Mouse (Mus musculus): ENCODE results near the gene Snx29.

Gene Snx29

GRCm38 (mm10) chr16:11449344-11449743 is 126.6 kb downstream of the Snx29 start:
- Histone ChIP-seq H3K4me1 (replicated peaks; ENCODE audit: low read depth, low read length) (peaks cover 22% of the 10 kb centered on the region), H3K27me3 (ENCODE audit: insufficient read depth, low read length) (no peaks in the 10 kb centered on the region), H3K4me3 (replicated peaks; ENCODE audit: low read length) (no peak overlapping the region), H3K9me3 (ENCODE audit: low read length) (peaks cover 16% of the 10 kb centered on the region), H3K36me3 (ENCODE audit: insufficient read depth, low read length) (peaks cover 51% of the 10 kb centered on the region)
- TF ChIP-seq POU5F1 (IDR thresholded peaks at IDR 0.05; ENCODE audit: borderline replicate concordance, low read length) (no peak), NANOG (IDR thresholded peaks at IDR 0.05; ENCODE audit: borderline replicate concordance, low read length) (no peak)

DNA sequence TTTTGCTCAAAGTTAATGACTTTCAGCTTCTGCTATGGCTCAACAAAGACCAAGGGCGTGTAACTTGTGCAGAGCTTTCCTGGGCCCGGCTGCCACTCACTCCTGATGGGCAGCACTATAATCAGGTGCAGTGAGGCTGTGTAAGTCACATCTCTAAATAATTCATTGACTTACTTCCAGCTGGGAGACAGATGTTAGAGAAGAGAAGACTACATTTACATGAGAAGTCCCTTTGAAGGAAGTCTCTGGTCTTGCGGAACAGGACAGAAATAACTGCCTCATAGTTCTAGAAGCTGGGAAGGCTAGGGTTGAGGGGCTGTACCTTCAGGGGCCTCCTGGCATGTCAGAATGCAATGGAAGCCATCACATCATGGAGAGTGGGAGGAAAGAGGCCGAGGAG is 127.9 kb downstream of the Snx29 start:
- peaks cover 22% of the 10 kb centered on the region for H3K4me1 ChIP-seq (replicated peaks; ENCODE audit: low read depth, low read length)
- H3K27me3 ChIP-seq (ENCODE audit: insufficient read depth, low read length) = no peaks in the 10 kb centered on the region
- peaks cover 59% of the 10 kb centered on the region for H3K36me3 ChIP-seq (ENCODE audit: insufficient read depth, low read length)
- peaks cover 18% of the 10 kb centered on the region for H3K9me3 ChIP-seq (ENCODE audit: low read length)
- TF ChIP-seq CTCF (conservative IDR thresholded peaks at IDR 0.05; ENCODE audit: low read length) = no peak
- peak; percentile 44; the same call in 1 of the 2 replicates for TF ChIP-seq NANOG (IDR thresholded peaks at IDR 0.05; ENCODE audit: borderline replicate concordance, low read length)
- TF ChIP-seq POU5F1 (IDR thresholded peaks at IDR 0.05; ENCODE audit: borderline replicate concordance, low read length) = peak; percentile 12; the same call in 1 of the 2 replicates
- H3K4me3 ChIP-seq (replicated peaks; ENCODE audit: low read length) = no peak overlapping the region

GRCm38 (mm10) chr16:11454871-11455270 is 132.2 kb downstream of the Snx29 start:
- Histone ChIP-seq H3K4me1 (replicated peaks; ENCODE audit: low read depth, low read length) (peaks cover 27% of the 10 kb centered on the region), H3K9me3 (ENCODE audit: low read length) (peaks cover 22% of the 10 kb centered on the region), H3K36me3 (ENCODE audit: insufficient read depth, low read length) (peaks cover 49% of the 10 kb centered on the region), H3K4me3 (replicated peaks; ENCODE audit: low read length) (no peak overlapping the region), H3K27me3 (ENCODE audit: insufficient read depth, low read length) (no peaks in the 10 kb centered on the region)
- TF ChIP-seq POU5F1 (IDR thresholded peaks at IDR 0.05; ENCODE audit: borderline replicate concordance, low read length) (no peak), NANOG (IDR thresholded peaks at IDR 0.05; ENCODE audit: borderline replicate concordance, low read length) (no peak), CTCF (conservative IDR thresholded peaks at IDR 0.05; ENCODE audit: low read length) (no peak)

DNA sequence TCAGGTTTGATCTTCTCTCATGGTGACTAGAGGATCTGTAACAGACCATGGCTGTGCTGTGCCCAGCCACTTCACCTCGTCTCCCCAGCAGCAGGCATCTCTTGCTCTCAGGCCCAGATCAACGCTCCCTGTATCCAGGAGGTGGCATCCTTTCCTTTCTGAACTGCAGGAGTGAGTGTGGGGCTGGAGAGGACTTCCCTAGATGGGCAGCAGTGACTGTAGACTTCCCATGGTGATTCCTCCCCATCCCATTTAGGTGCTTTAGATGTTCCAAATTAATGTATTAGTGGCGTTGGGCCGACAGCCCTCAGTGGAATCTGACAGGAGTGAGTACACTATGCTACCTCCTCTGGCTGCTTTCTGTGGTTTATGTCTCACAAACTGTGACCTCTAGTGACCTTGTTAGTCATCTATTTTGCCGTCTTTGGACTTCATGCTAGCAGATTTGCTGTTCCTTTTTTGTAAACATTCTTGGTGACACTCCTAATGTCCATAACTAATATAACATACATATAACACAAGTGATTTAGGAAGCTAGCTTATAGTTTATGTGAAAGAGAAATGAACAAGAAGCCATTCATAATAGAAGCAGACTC is 132.9 kb downstream of the Snx29 start:
- H3K36me3 ChIP-seq (ENCODE audit: insufficient read depth, low read length) = peaks cover 52% of the 10 kb centered on the region
- H3K4me1 ChIP-seq (replicated peaks; ENCODE audit: low read depth, low read length) = peaks cover 22% of the 10 kb centered on the region
- TF ChIP-seq POU5F1 (IDR thresholded peaks at IDR 0.05; ENCODE audit: borderline replicate concordance, low read length) (no peak), NANOG (IDR thresholded peaks at IDR 0.05; ENCODE audit: borderline replicate concordance, low read length) (no peak), CTCF (conservative IDR thresholded peaks at IDR 0.05; ENCODE audit: low read length) (no peak)
- H3K9me3 ChIP-seq (ENCODE audit: low read length) = peaks cover 22% of the 10 kb centered on the region
- H3K27me3 ChIP-seq (ENCODE audit: insufficient read depth, low read length) = no peaks in the 10 kb centered on the region
- H3K4me3 ChIP-seq (replicated peaks; ENCODE audit: low read length) = no peak overlapping the region

- Histone ChIP-seq H3K36me3 (ENCODE audit: insufficient read depth, low read length) (peaks cover 52% of the 10 kb centered on the region), H3K4me3 (replicated peaks; ENCODE audit: low read length) (no peak overlapping the region), H3K9me3 (ENCODE audit: low read length) (peaks cover 22% of the 10 kb centered on the region), H3K4me1 (replicated peaks; ENCODE audit: low read depth, low read length) (peaks cover 20% of the 10 kb centered on the region), H3K27me3 (ENCODE audit: insufficient read depth, low read length) (no peaks in the 10 kb centered on the region)
- TF ChIP-seq CTCF (conservative IDR thresholded peaks at IDR 0.05; ENCODE audit: low read length) (no peak), NANOG (IDR thresholded peaks at IDR 0.05; ENCODE audit: borderline replicate concordance, low read length) (no peak), POU5F1 (IDR thresholded peaks at IDR 0.05; ENCODE audit: borderline replicate concordance, low read length) (no peak)
Measured at GRCm38 (mm10) chr16:11456141-11456645, 133.5 kb downstream of the Snx29 start.

GRCm38 (mm10) chr16:11457136-11457535 is 134.4 kb downstream of the Snx29 start:
- Histone ChIP-seq H3K4me3 (replicated peaks; ENCODE audit: low read length) (no peak overlapping the region), H3K9me3 (ENCODE audit: low read length) (peaks cover 22% of the 10 kb centered on the region), H3K27me3 (ENCODE audit: insufficient read depth, low read length) (no peaks in the 10 kb centered on the region), H3K4me1 (replicated peaks; ENCODE audit: low read depth, low read length) (peaks cover 26% of the 10 kb centered on the region), H3K36me3 (ENCODE audit: insufficient read depth, low read length) (peaks cover 44% of the 10 kb centered on the region)
- no peak for TF ChIP-seq POU5F1 (IDR thresholded peaks at IDR 0.05; ENCODE audit: borderline replicate concordance, low read length)
- TF ChIP-seq NANOG (IDR thresholded peaks at IDR 0.05; ENCODE audit: borderline replicate concordance, low read length) = no peak
- no peak for TF ChIP-seq CTCF (conservative IDR thresholded peaks at IDR 0.05; ENCODE audit: low read length)

DNA sequence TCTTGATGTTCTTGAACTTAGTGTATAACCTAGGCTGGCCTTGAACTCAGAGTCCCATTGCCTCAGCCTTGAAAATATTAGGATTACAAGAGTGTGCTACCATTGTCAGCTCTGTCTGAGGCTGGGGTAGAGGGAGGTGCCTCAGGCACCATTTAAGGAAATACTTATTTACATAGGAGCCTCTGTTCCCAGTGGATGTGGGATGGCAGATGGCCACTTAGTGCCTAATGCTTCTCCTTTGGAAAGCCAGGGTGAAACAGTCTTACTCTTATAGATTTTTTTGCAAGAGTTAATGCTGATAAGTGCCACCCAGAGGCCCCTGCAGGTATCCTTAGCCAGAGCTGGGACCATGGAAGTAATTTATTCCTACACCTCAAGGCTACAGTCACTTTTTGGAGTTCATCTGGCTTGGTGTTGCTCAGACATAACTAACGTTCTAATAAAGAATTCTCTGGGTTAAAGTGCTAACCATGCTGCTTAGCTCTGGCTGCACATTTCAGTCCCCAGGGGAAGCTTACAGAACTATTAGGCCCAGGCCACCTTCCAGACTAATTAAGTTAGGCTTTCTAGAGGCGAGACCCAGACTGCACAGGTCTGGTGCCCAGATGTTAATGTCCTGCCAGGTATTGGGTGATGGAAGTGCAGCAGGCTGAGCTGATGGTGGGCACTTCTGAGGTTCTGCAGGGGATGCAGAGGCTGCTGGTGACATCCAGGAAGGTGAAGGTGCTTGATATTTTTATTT is 135.1 kb downstream of the Snx29 start:
- H3K27me3 ChIP-seq (ENCODE audit: insufficient read depth, low read length) = no peaks in the 10 kb centered on the region
- H3K4me1 ChIP-seq (replicated peaks; ENCODE audit: low read depth, low read length) = peaks cover 32% of the 10 kb centered on the region
- H3K4me3 ChIP-seq (replicated peaks; ENCODE audit: low read length) = no peak overlapping the region
- TF ChIP-seq CTCF (conservative IDR thresholded peaks at IDR 0.05; ENCODE audit: low read length) (no peak), NANOG (IDR thresholded peaks at IDR 0.05; ENCODE audit: borderline replicate concordance, low read length) (no peak), POU5F1 (IDR thresholded peaks at IDR 0.05; ENCODE audit: borderline replicate concordance, low read length) (no peak)
- peaks cover 19% of the 10 kb centered on the region for H3K9me3 ChIP-seq (ENCODE audit: low read length)
- peaks cover 37% of the 10 kb centered on the region for H3K36me3 ChIP-seq (ENCODE audit: insufficient read depth, low read length)

DNA sequence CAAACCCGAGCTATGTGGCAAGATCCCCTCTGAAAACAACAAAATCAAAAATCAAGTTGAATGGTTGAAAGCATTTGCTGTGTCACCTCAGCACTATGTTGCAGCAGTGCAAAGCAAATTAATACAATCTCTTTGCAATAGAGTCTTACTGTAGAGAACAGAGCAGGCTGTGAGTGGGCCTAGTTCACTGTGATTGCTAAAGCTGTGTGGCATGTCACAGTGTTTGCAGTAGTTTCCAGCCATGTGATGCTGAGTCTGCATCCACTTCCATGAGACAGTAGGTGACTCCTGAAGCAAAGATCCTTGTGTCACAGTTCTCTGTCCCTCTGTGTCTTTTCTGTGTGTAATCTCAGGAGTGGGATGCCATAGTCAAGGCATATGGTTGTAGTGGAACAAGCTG is 137.5 kb downstream of the Snx29 start:
- peaks cover 35% of the 10 kb centered on the region for H3K4me1 ChIP-seq (replicated peaks; ENCODE audit: low read depth, low read length)
- H3K27me3 ChIP-seq (ENCODE audit: insufficient read depth, low read length) = no peaks in the 10 kb centered on the region
- H3K4me3 ChIP-seq (replicated peaks; ENCODE audit: low read length) = no peak overlapping the region
- peaks cover 15% of the 10 kb centered on the region for H3K36me3 ChIP-seq (ENCODE audit: insufficient read depth, low read length)
- TF ChIP-seq CTCF (conservative IDR thresholded peaks at IDR 0.05; ENCODE audit: low read length) (no peak), NANOG (IDR thresholded peaks at IDR 0.05; ENCODE audit: borderline replicate concordance, low read length) (no peak), POU5F1 (IDR thresholded peaks at IDR 0.05; ENCODE audit: borderline replicate concordance, low read length) (no peak)
- H3K9me3 ChIP-seq (ENCODE audit: low read length) = peaks cover 6% of the 10 kb centered on the region; the same call in 1 of the 2 replicates

Data from E14TG2a.4 (cell line).